33 mouse cellular contexts compared by ENCODE assay signal in genomic region chr2:169802241-169802640, GRCm38 (mm10).
"Had no signal": no experiment of that assay in that cellular context is flagged by ENCODE, and none has a peak within 500 bp of the region (broad histone marks: within the 10 kb centered on the region; RNA-seq: fewer than 3 reads in every experiment).

No protein-coding gene starts in this region.

- H3K27ac ChIP-seq: heart, embryonic 13.5 days; heart, embryonic 15.5 days; hindbrain, embryonic 10.5 days; hindbrain, embryonic 12.5 days; hindbrain, embryonic 13.5 days; hindbrain, embryonic 14.5 days; hindbrain, embryonic 15.5 days; hindbrain, postnatal 0 days; intestine, embryonic 15.5 days; kidney, embryonic 15.5 days; kidney, postnatal 0 days; layer of hippocampus, adult 2 months; left cerebral cortex, adult 2 months had no signal

- H3K9ac ChIP-seq: heart, embryonic 12.5 days; heart, embryonic 13.5 days; heart, embryonic 15.5 days; hindbrain, embryonic 12.5 days; hindbrain, embryonic 13.5 days; hindbrain, embryonic 14.5 days; hindbrain, embryonic 15.5 days; intestine, embryonic 15.5 days; kidney, embryonic 15.5 days had no signal

- H3K4me3 ChIP-seq: heart, embryonic 12.5 days; heart, embryonic 13.5 days; heart, embryonic 15.5 days; hindbrain, embryonic 10.5 days; hindbrain, embryonic 12.5 days; hindbrain, embryonic 13.5 days; hindbrain, embryonic 15.5 days; intestine, embryonic 15.5 days; kidney, embryonic 15.5 days; layer of hippocampus, adult 2 months; left cerebral cortex, adult 2 months had no signal

- H3K9me3 ChIP-seq: heart, embryonic 13.5 days; heart, embryonic 15.5 days; hindbrain, embryonic 10.5 days; hindbrain, embryonic 12.5 days; hindbrain, embryonic 13.5 days; hindbrain, embryonic 15.5 days; intestine, embryonic 15.5 days; kidney, embryonic 15.5 days had no signal

- H3K4me2 ChIP-seq: heart, embryonic 12.5 days; heart, embryonic 13.5 days; heart, embryonic 15.5 days; hindbrain, embryonic 12.5 days; hindbrain, embryonic 13.5 days; hindbrain, embryonic 14.5 days; hindbrain, embryonic 15.5 days; intestine, embryonic 15.5 days; kidney, embryonic 15.5 days had no signal

- ATAC-seq: hindbrain, embryonic 16.5 days; hindbrain, postnatal 0 days; inflammation-experienced regulatory T-cells, adult 6 months; intestine, embryonic 15.5 days; intestine, embryonic 16.5 days; intestine, postnatal 0 days had no signal

- H3K36me3 ChIP-seq: heart, embryonic 13.5 days; heart, embryonic 15.5 days; hindbrain, embryonic 10.5 days; hindbrain, embryonic 12.5 days; hindbrain, embryonic 13.5 days; hindbrain, embryonic 15.5 days; intestine, embryonic 15.5 days had no signal

- DNase-seq: heart, postnatal 10 days; heart, postnatal 14 days; heart, postnatal 36 days; heart, postnatal 4 days; kidney, adult 11 months; kidney, adult 18-20 months; kidney, adult 2 months; kidney, adult 8-10 months; kidney, adult 9 months; kidney, postnatal 10 days; kidney, postnatal 14 days; kidney, postnatal 36 days; kidney, postnatal 4 days; layer of hippocampus, adult 9-11 months; layer of hippocampus, postnatal 36 days had no signal

- H3K27me3 ChIP-seq: heart, embryonic 12.5 days; heart, embryonic 13.5 days; heart, embryonic 15.5 days; hindbrain, embryonic 12.5 days; hindbrain, embryonic 13.5 days; hindbrain, embryonic 15.5 days; intestine, embryonic 15.5 days; kidney, embryonic 15.5 days had no signal

- H3K4me1 ChIP-seq: heart, embryonic 13.5 days; hindbrain, embryonic 10.5 days; hindbrain, embryonic 13.5 days; hindbrain, embryonic 15.5 days; intestine, embryonic 15.5 days had no signal
